Comparison of ENCODE assay signal across 8 mouse cellular contexts in genomic region chr7:72305971-72306370, GRCm38 (mm10). TPM values are rescaled to one million over a fixed set of nuclear protein-coding genes. Genes with fewer than 3 reads are reported as not detected.
DNase-seq lines count a peak whose midpoint lies in the region; ATAC-seq and TF ChIP-seq lines count a peak whose summit lies in the region.

No protein-coding gene starts in this region.

- TF ChIP-seq CTCF in layer of hippocampus, adult 2 months (conservative IDR thresholded peaks at IDR 0.05): no peak
- no peak for TF ChIP-seq CTCF in kidney, adult 2 months (conservative IDR thresholded peaks at IDR 0.05; ENCODE audit: insufficient read depth, insufficient read length, low read depth, low read length)
- TF ChIP-seq CTCF in lung, postnatal 0 days (IDR thresholded peaks at IDR 0.05): no peak

- peak overlapping the region; percentile 55 for H3K4me3 ChIP-seq in layer of hippocampus, adult 2 months
- H3K4me3 ChIP-seq in forebrain, embryonic 10.5 days: peak overlapping the region; percentile 66
- peak overlapping the region; percentile 69 for H3K4me3 ChIP-seq in kidney, adult 2 months (ENCODE audit: insufficient read depth, low read depth, low read length)
- peak overlapping the region; percentile 62 for H3K4me3 ChIP-seq in lung, postnatal 0 days (ENCODE audit: low read depth, low read length)

- peak overlapping the region; percentile 84 for H3K4me2 ChIP-seq in lung, postnatal 0 days (replicated peaks; ENCODE audit: low read depth, low read length)

- peaks cover 16% of the 10 kb centered on the region for H3K4me1 ChIP-seq in forebrain, embryonic 10.5 days
- H3K4me1 ChIP-seq in kidney, adult 2 months (ENCODE audit: control insufficient read depth, insufficient read depth, low read length): no peaks in the 10 kb centered on the region
- no peaks in the 10 kb centered on the region for H3K4me1 ChIP-seq in lung, postnatal 0 days (ENCODE audit: insufficient read depth, low read depth, low read length)

- no peaks in the 10 kb centered on the region for H3K9me3 ChIP-seq in forebrain, embryonic 10.5 days
- no peaks in the 10 kb centered on the region for H3K9me3 ChIP-seq in lung, postnatal 0 days (ENCODE audit: low read length)

- H3K27ac ChIP-seq in layer of hippocampus, adult 2 months: no peak overlapping the region
- H3K27ac ChIP-seq in forebrain, embryonic 10.5 days: no peak overlapping the region
- H3K27ac ChIP-seq in kidney, adult 2 months (ENCODE audit: insufficient read depth, low read depth, low read length): no peak overlapping the region
- H3K27ac ChIP-seq in lung, postnatal 0 days (ENCODE audit: low read length): peak overlapping the region; percentile 51

- peaks cover 34% of the 10 kb centered on the region for H3K27me3 ChIP-seq in forebrain, embryonic 10.5 days (ENCODE audit: poor library complexity, severe bottlenecking)
- no peaks in the 10 kb centered on the region for H3K27me3 ChIP-seq in kidney, adult 2 months (replicated peaks; ENCODE audit: control insufficient read depth, insufficient read depth, low read length)
- no peaks in the 10 kb centered on the region for H3K27me3 ChIP-seq in lung, postnatal 0 days (replicated peaks; ENCODE audit: insufficient read depth, low read length)

- TF ChIP-seq POLR2A in kidney, adult 2 months (IDR thresholded peaks at IDR 0.05; ENCODE audit: low read depth, low read length): no peak

- peak overlapping the region; percentile 45 for H3K9ac ChIP-seq in lung, postnatal 0 days (replicated peaks; ENCODE audit: low read depth)

- TF ChIP-seq EP300 in lung, postnatal 0 days (IDR thresholded peaks at IDR 0.05): no peak

- DNase-seq in layer of hippocampus, adult 2 months (ENCODE audit: low spot score in 2 of 2): no peak
- no peak for DNase-seq in layer of hippocampus, adult 11-12 months (ENCODE audit: low spot score)
- DNase-seq in forebrain, embryonic 10.5 days (ENCODE audit: extremely low spot score, low spot score): peak; percentile 14
- DNase-seq in kidney, adult 2 months: peak; percentile 13
- peak; percentile 55 for DNase-seq in lung, postnatal 0 days (ENCODE audit: low spot score)
- no peak for DNase-seq in thymus, postnatal 4 days
- no peak for DNase-seq in urinary bladder, postnatal 25 days (ENCODE audit: low spot score)
- no peak for DNase-seq in c-Kit-positive CD71-positive TER-119-positive erythroid progenitor cells, embryonic 14.5 days (ENCODE audit: low spot score)

- 2% methylated on average over 14 of the region's 14 CpGs for WGBS in forebrain, embryonic 10.5 days
- 2% methylated on average over 14 of the region's 14 CpGs for WGBS in kidney, adult 2 months
- WGBS in lung, postnatal 0 days: 2% methylated on average over 14 of the region's 14 CpGs

- peak; percentile 44 for ATAC-seq in lung, postnatal 0 days

- H3K36me3 ChIP-seq in forebrain, embryonic 10.5 days (replicated peaks): no peaks in the 10 kb centered on the region
- H3K36me3 ChIP-seq in kidney, adult 2 months (ENCODE audit: control insufficient read depth, insufficient read depth, low read length): no peaks in the 10 kb centered on the region
- no peaks in the 10 kb centered on the region for H3K36me3 ChIP-seq in lung, postnatal 0 days (ENCODE audit: insufficient read depth, low read length)

RNA-seq across cellular contexts. Expression of gene Mctp2, which starts 0.4 kb away (rescaled TPM):
- 1 to 10 TPM; 1.7 to 1.8 TPM for total RNA-seq in layer of hippocampus, adult 2 months (2021)
- polyA plus RNA-seq in forebrain, embryonic 10.5 days (2016; fragmentation: Nextera tagmentation; extraction: Ambion mirVana): 0.11 and 0.14 TPM in 2 replicates
- 0.48 and 1.5 TPM in 2 replicates for polyA plus RNA-seq in kidney, adult 2 months (2012; rRNA removed)
- polyA plus RNA-seq in lung, postnatal 0 days (2015; fragmentation: Nextera tagmentation; extraction: Ambion mirVana): 2.7 and 3.2 TPM in 2 replicates

Comparison
In these comparisons a context has a peak if more than half of its experiments do, and no peak if none do; other contexts are left out.
1. DNase-seq: peak in forebrain, embryonic 10.5 days (single experiment), kidney, adult 2 months (single experiment) and lung, postnatal 0 days (single experiment); none in layer of hippocampus, adult 2 months (0 of 2), layer of hippocampus, adult 11-12 months (single experiment), thymus, postnatal 4 days (single experiment), urinary bladder, postnatal 25 days (single experiment) and c-Kit-positive CD71-positive TER-119-positive erythroid progenitor cells, embryonic 14.5 days (single experiment).
2. Peak in every context shown above with its lines, with median percentiles within 50 percentile points of each other: H3K4me3 ChIP-seq.